Mouse (Mus musculus) brown adipose tissue, adult 24 weeks (tissue): ENCODE results near the gene Crhbp. TPM values are rescaled to one million over a fixed set of nuclear protein-coding genes. Genes with fewer than 3 reads are reported as not detected.

ENCODE experiments used
- H3K27ac ChIP-seq: fragments of 200-500 bp; replicated peaks from 2 replicates; pipeline ENCODE4 v1.5.1; 2012; ENCODE audit warnings: low read depth, mild to moderate bottlenecking, low read length
- H3K4me1 ChIP-seq: fragments of 200-500 bp; 2 replicates; pipeline ENCODE4 v1.6.1; 2012; ENCODE audit warnings: low read length, mixed read lengths; ENCODE audit not compliant: control insufficient read depth, insufficient read depth, insufficient read length
- H3K4me3 ChIP-seq: fragments of 200-500 bp; 2 replicates; pipeline ENCODE4 v1.5.1; 2012; ENCODE audit warnings: low read depth, mild to moderate bottlenecking, low read length, moderate library complexity; ENCODE audit not compliant: insufficient read depth
- polyA plus RNA-seq: library from polyadenylated mRNA; stranded (reverse); fragments of >200 nt; gene quantifications from 2 replicates; pipeline ENCODE4 v1.2.4, GENCODE M21; 2012; ENCODE audit not compliant: missing spikeins, insufficient read depth, insufficient read length

The Crhbp gene
- polyA plus RNA-seq, 1 experiment, result not detected

DNA sequence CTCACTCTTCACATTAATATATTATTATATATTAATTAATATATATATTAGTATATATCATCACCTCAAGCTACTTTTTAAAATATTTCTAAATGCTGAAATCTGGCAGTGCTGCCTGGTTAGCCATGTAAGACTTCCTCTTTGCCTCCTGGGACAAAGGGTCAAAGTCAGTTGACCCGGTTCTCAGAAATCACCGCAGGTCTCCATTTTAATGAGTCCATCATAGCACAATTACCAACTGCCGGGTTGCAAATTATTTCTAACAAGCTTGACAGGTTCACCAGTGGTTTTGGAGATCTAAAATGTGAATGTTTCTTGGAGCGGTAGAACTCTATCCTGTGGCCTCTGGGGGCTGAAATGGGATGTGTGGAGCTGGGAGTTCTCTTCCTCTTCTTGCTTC lies 1.8 kb downstream of the Crhbp start:
- Histone ChIP-seq H3K4me1 (no peaks in the 10 kb centered on the region), H3K27ac (no peak overlapping the region), H3K4me3 (no peak overlapping the region)

GRCm38 (mm10) chr13:95439569-95439968 lies 5.2 kb downstream of the Crhbp start:
- Histone ChIP-seq H3K27ac (no peak overlapping the region), H3K4me3 (no peak overlapping the region), H3K4me1 (no peaks in the 10 kb centered on the region)

- Histone ChIP-seq H3K4me1 (no peaks in the 10 kb centered on the region), H3K27ac (no peak overlapping the region), H3K4me3 (no peak overlapping the region)
Observed at GRCm38 (mm10) chr13:95431760-95432159, 13.0 kb downstream of the Crhbp start.

DNA sequence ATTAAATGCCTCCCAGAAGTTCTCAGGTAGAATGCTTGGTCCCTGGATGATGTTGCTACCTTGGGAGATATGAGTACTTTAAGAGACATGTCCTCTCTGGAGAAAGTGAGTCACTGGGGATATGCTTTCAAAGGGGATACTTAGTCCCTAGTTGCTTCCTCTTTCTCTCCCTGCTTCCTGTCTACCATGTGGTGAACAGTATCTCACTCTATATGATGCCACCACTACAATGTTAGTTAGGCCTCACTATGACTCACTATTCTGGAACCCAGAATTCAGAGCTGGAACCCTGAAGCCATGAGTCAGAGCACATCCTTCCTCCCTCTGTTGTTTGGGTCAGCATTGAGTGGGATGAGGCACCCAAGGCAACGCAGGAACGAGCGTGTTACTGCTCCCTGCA lies 17.2 kb downstream of the Crhbp start:
- no peak overlapping the region for H3K27ac ChIP-seq
- H3K4me1 ChIP-seq, result no peaks in the 10 kb centered on the region

DNA sequence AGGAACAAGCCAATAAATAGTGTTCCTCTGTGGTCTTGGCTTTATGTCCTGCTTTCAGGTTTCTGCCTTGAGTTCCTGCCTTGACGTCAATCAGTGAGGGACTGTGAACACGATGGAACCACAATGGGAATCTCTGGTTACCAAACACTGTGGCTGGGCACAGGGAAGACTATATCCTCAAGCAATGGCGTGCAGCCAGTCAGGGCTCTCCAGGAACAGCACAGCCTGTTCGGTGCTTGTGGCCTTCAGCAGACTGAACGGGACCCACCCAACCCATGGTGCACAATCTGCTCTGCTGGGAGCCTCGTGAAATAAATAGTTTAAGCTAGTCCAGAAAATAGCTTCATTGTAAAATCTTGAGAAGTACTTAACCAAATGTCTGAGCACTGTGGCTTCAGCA lies 18.3 kb downstream of the Crhbp start:
- Histone ChIP-seq H3K4me1 (no peaks in the 10 kb centered on the region), H3K27ac (no peak overlapping the region), H3K4me3 (no peak overlapping the region)

More for the DNA sequence above, 17.2 kb downstream of the Crhbp start:
- no peak overlapping the region for H3K4me3 ChIP-seq

DNA sequence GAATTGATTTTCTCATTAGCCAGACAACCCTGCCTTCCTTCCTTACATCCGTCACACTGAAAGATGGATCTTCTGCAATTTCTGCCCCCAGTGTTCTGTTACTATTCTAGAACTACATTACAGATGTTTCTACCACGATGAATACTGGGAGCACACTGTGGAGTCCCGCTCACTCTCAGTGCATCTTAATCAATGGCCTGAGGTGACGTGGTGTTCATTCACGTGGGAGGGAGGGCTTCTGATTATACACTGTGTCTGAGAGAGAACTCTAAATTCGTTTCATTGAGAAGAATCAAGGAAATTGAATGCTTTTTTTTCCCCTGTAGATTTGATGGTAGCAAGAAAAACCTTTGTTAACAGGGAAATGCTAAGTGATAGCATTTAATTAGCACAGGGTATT lies 19.2 kb downstream of the Crhbp start:
- Histone ChIP-seq H3K4me1 (no peaks in the 10 kb centered on the region), H3K4me3 (no peak overlapping the region), H3K27ac (no peak overlapping the region)

DNA sequence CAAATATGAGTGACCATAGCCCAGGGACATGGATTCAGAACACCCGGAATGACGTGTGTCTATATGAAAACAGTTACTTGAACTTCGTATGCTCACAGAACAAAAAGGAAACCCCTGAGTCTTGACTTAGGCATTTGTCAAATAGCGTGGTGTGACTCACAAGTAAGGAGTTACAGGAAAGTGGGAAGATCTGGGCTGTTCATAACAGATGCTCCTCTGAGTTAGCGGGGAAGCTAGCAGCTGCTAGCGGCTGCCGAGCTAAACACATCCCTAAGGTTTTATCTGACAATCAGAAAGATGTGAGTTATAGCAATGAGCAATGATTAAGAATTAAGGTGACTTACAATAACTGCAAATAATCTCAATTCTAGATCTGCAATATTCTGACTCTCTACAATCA lies 19.8 kb downstream of the Crhbp start:
- Histone ChIP-seq H3K4me1 (no peaks in the 10 kb centered on the region), H3K27ac (no peak overlapping the region), H3K4me3 (no peak overlapping the region)

- Histone ChIP-seq H3K27ac (no peak overlapping the region), H3K4me3 (no peak overlapping the region), H3K4me1 (no peaks in the 10 kb centered on the region)
Observed at GRCm38 (mm10) chr13:95419204-95419749, 25.4 kb downstream of the Crhbp start.

- H3K27ac ChIP-seq, result no peak overlapping the region
- H3K4me3 ChIP-seq, result no peak overlapping the region
- H3K4me1 ChIP-seq, result no peaks in the 10 kb centered on the region
Observed at GRCm38 (mm10) chr13:95418575-95419203, 26.0 kb downstream of the Crhbp start.

GRCm38 (mm10) chr13:95412257-95412656 lies 32.5 kb downstream of the Crhbp start:
- no peaks in the 10 kb centered on the region for H3K4me1 ChIP-seq
- no peak overlapping the region for H3K4me3 ChIP-seq

DNA sequence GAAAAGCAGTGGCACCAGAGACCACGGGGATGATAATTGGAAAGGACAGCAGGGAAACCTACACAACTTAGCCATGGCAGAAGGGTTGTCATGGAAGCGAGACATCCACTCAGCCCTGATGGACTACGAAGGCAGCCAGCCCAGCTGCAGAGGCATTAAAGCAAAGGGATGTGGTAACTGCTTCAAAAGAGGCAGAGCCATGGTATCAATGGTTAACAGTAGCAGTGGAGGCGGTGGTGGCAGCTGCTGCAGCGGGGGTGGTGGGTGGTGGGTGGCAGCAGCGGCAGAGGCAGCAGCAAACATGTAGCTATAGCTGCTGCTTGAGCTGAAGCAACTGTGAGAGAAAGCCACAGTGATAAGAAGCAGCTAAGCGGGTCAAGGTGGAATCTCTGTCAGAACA lies 51.5 kb downstream of the Crhbp start:
- no peaks in the 10 kb centered on the region for H3K4me1 ChIP-seq
- no peak overlapping the region for H3K27ac ChIP-seq
- H3K4me3 ChIP-seq, result no peak overlapping the region

More at GRCm38 (mm10) chr13:95412257-95412656, 32.5 kb downstream of the Crhbp start:
- no peak overlapping the region for H3K27ac ChIP-seq

GRCm38 (mm10) chr13:95389866-95390865 lies 54.6 kb downstream of the Crhbp start:
- H3K27ac ChIP-seq, result no peak overlapping the region
- no peaks in the 10 kb centered on the region for H3K4me1 ChIP-seq
- H3K4me3 ChIP-seq, result no peak overlapping the region

DNA sequence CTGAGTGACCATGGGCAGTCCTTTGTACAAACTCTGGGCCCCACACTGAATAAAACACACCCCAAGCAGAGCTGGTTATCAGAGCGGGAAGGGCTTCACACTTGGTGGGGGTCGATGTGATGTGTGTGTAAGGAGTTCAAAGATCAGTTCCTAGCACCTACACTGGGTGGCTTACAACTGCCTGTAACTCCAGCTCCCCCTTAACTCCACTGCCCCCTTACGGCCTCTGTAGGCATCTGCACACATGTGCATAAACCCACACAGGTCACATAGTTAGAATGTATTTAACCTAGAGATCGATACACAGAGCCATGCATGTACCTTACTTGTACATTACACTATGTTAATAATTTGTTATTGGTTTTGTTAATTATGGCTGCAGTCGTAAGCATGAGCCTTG lies 56.5 kb downstream of the Crhbp start:
- no peaks in the 10 kb centered on the region for H3K4me1 ChIP-seq
- no peak overlapping the region for H3K27ac ChIP-seq
- H3K4me3 ChIP-seq, result no peak overlapping the region

DNA sequence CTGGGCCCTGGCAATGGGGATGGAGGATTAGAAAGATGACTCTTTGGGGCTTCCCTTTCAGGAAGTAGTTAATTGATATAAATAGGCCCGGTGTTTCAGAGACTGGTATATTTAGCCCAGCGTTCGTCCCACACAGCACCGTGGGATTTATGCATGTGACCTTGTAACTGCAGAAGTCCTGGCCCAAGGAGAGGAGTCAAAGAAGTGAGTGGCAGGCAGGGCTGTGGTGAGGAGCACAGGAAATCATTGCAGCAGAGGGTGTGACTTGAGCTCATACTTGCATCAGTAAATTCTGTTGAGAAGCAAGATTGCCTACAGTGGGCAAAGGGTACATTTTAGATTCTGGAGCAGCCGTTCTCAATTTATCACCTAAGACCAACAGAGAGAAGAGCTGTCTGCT lies 62.3 kb downstream of the Crhbp start:
- no peak overlapping the region for H3K27ac ChIP-seq
- H3K4me1 ChIP-seq, result no peaks in the 10 kb centered on the region
- no peak overlapping the region for H3K4me3 ChIP-seq
